In the genomic region with DNA sequence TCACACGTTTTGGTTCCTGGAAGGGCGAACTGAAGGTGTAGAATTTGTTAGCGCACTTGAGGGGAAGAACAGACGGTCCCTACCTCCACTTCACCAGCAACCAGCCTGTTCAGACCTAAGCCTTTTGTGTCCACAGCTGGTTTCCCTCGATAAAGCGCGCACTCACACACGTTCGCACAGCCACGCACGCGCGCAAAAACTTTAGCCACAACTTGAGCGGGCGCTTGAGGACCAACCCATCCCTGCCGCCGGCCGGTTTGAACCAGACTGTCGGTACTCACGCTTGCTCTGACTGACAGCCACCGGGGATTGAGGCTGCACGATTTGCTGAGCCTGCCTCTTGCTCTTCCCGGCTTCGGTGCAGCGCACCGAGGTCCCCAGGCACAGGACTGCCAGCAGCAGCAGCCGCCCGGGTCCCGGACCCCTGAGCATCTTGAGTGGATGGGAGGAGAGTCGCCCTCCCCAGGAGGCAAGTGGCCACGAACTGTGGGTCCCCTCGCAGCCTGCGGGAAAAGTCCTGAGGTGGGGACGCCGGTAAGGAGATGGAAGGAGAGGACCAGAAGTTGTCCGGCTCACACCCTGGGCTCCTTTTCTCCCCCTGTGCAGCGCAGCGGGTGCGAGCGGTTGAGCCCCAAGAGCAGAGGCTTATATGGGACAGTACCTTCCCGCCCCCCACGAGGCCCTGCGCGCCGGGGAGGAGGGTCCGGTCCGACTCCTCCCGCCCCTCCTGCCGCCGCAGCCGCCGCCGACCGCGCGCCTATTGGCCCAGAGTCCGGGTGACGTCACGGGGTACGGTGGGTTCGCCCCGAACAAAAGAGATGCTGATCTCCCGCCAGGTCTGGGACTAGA, we compare ENCODE assay signal across 8 mouse cellular contexts. TPM values are rescaled to one million over a fixed set of nuclear protein-coding genes. Genes with fewer than 3 reads are reported as not detected.
DNase-seq lines count a peak whose midpoint lies in the region; ATAC-seq and TF ChIP-seq lines count a peak whose summit lies in the region.

A gene (minus strand): TSS at position 650 of the 849 bp plus-strand sequence.

- WGBS in forebrain, embryonic 15.5 days: under 1% methylated on average over 60 of the region's 63 CpGs
- under 1% methylated on average over 53 of the region's 63 CpGs for WGBS in liver, postnatal 0 days (ENCODE audit: insufficient replicate concordance)
- WGBS in neural tube, embryonic 13.5 days: under 1% methylated on average over 63 of the region's 63 CpGs

- H3K9me3 ChIP-seq in forebrain, embryonic 15.5 days: no peaks in the 10 kb centered on the region
- no peaks in the 10 kb centered on the region for H3K9me3 ChIP-seq in liver, postnatal 0 days (ENCODE audit: low read length)
- H3K9me3 ChIP-seq in neural tube, embryonic 13.5 days: no peaks in the 10 kb centered on the region

- peak within 1 kb of the TSS; percentile 98 for H3K4me2 ChIP-seq in forebrain, embryonic 15.5 days (replicated peaks)
- H3K4me2 ChIP-seq in liver, postnatal 0 days (ENCODE audit: low read depth, low read length): peak within 1 kb of the TSS; percentile 73
- H3K4me2 ChIP-seq in neural tube, embryonic 13.5 days: peak within 1 kb of the TSS; percentile 86

- H3K9ac ChIP-seq in forebrain, embryonic 15.5 days (replicated peaks): peak within 1 kb of the TSS; percentile 61
- H3K9ac ChIP-seq in liver, postnatal 0 days (replicated peaks): peak within 1 kb of the TSS; percentile 68
- H3K9ac ChIP-seq in neural tube, embryonic 13.5 days: peak within 1 kb of the TSS; percentile 75

- no peak for TF ChIP-seq CTCF in C2C12 (IDR thresholded peaks at IDR 0.05; ENCODE audit: control insufficient read depth, insufficient read depth, insufficient read length)
- no peak for TF ChIP-seq CTCF in liver, postnatal 0 days (IDR thresholded peaks at IDR 0.05; ENCODE audit: low read depth)

- peak within 1 kb of the TSS; percentile 83 for H3K4me3 ChIP-seq in C2C12 (ENCODE audit: insufficient read depth, poor library complexity, severe bottlenecking)
- H3K4me3 ChIP-seq in brown adipose tissue, adult 24 weeks (ENCODE audit: insufficient read depth, low read depth, low read length): peak within 1 kb of the TSS; percentile 58
- peak within 1 kb of the TSS; percentile 65 for H3K4me3 ChIP-seq in forebrain, embryonic 15.5 days
- peak within 1 kb of the TSS; percentile 62 for H3K4me3 ChIP-seq in liver, postnatal 0 days (ENCODE audit: low read depth, low read length)
- H3K4me3 ChIP-seq in neural tube, embryonic 13.5 days: peak within 1 kb of the TSS; percentile 72

- peak; percentile 96 for ATAC-seq in forebrain, embryonic 15.5 days (replicated peaks)
- peak; percentile 90 for ATAC-seq in liver, postnatal 0 days
- peak; percentile 96 for ATAC-seq in neural tube, embryonic 13.5 days (ENCODE audit: low read depth)

- peak within 1 kb of the TSS; percentile 96 for H3ac ChIP-seq in C2C12 (ENCODE audit: control insufficient read depth, insufficient read length, low read depth)

- intact Hi-C loops in heart, postnatal 10 days (cut with DNase I): loop anchor here (5.0 kb wide), 3 partner anchors 115 to 470 kb away; no protein-coding TSS in a partner anchor

- H3K79me3 ChIP-seq in C2C12 (ENCODE audit: low read depth): peaks cover 49% of the 10 kb centered on the region

- peaks cover 53% of the 10 kb centered on the region for H3K79me2 ChIP-seq in C2C12 (ENCODE audit: control insufficient read depth, insufficient read depth)

- H3K36me3 ChIP-seq in C2C12 (ENCODE audit: control insufficient read depth, insufficient read depth): peaks cover 41% of the 10 kb centered on the region
- no peaks in the 10 kb centered on the region for H3K36me3 ChIP-seq in forebrain, embryonic 15.5 days
- peaks cover 12% of the 10 kb centered on the region for H3K36me3 ChIP-seq in liver, postnatal 0 days (replicated peaks; ENCODE audit: insufficient read depth, low read length)
- 0 out of 2 replicates have a peak, but pooled peaks cover 1% of the 10 kb centered on the region for H3K36me3 ChIP-seq in neural tube, embryonic 13.5 days

- DNase-seq in heart, postnatal 10 days: peak; percentile 94 to 96
- DNase-seq in kidney, postnatal 4 days: peak; percentile 95 to 96
- peak; percentile 91 for DNase-seq in liver, postnatal 0 days
- peak; percentile 45 to 51 for DNase-seq in thymus, adult 18-20 months

- H3K27me3 ChIP-seq in C2C12 (ENCODE audit: control insufficient read depth, insufficient read depth, insufficient read length): no peaks in the 10 kb centered on the region
- no peaks in the 10 kb centered on the region for H3K27me3 ChIP-seq in forebrain, embryonic 15.5 days
- H3K27me3 ChIP-seq in liver, postnatal 0 days (ENCODE audit: insufficient read depth, low read length): 0 out of 2 replicates have a peak, but pooled peaks cover 8% of the 10 kb centered on the region
- peaks cover 6% of the 10 kb centered on the region for H3K27me3 ChIP-seq in neural tube, embryonic 13.5 days

- no peaks in the 10 kb centered on the region; the same call in 1 of the 2 replicates for H3K4me1 ChIP-seq in brown adipose tissue, adult 24 weeks (ENCODE audit: control insufficient read depth, insufficient read depth, insufficient read length, low read length)
- H3K4me1 ChIP-seq in forebrain, embryonic 15.5 days: peaks cover 12% of the 10 kb centered on the region
- H3K4me1 ChIP-seq in liver, postnatal 0 days (ENCODE audit: insufficient read depth): no peaks in the 10 kb centered on the region
- peaks cover 9% of the 10 kb centered on the region for H3K4me1 ChIP-seq in neural tube, embryonic 13.5 days (replicated peaks)

- no peak within 1 kb of the TSS for H3K27ac ChIP-seq in brown adipose tissue, adult 24 weeks (replicated peaks; ENCODE audit: low read depth, low read length)
- peak within 1 kb of the TSS; percentile 70 for H3K27ac ChIP-seq in forebrain, embryonic 15.5 days (replicated peaks)
- peak within 1 kb of the TSS; percentile 86 for H3K27ac ChIP-seq in liver, postnatal 0 days (ENCODE audit: low read depth)
- H3K27ac ChIP-seq in neural tube, embryonic 13.5 days (replicated peaks): peak within 1 kb of the TSS; percentile 71

- 0 out of 2 replicates have a peak, but pooled peaks have one; percentile 28 for TF ChIP-seq EP300 in liver, postnatal 0 days (IDR thresholded peaks at IDR 0.05; ENCODE audit: low read depth)

TF ChIP-seq in C2C12, 6 proteins besides CTCF, POLR2A, EP300 and RAD21:
- no peak for TF ChIP-seq FOSL1 (IDR thresholded peaks at IDR 0.05; ENCODE audit: insufficient read depth, low read length, poor library complexity, severe bottlenecking)
- TF ChIP-seq CEBPB (IDR thresholded peaks at IDR 0.05; ENCODE audit: low read depth): no peak
- TF ChIP-seq USF1 (IDR thresholded peaks at IDR 0.05; ENCODE audit: low read depth): no peak
- TF ChIP-seq MYOD1 (IDR thresholded peaks at IDR 0.05; ENCODE audit: control insufficient read depth, insufficient read length, low read depth): no peak
- TF ChIP-seq MAX (IDR thresholded peaks at IDR 0.05): no peak
- TF ChIP-seq MYOG (IDR thresholded peaks at IDR 0.05; ENCODE audit: control insufficient read depth, extremely low read depth, insufficient read length): no peak

RNA-seq across cellular contexts. Expression of the gene that starts here (rescaled TPM):
- 299 TPM for polyA plus RNA-seq in C2C12 (2012; fragmentation: generic; extraction: Trizol)
- 22.2 and 33.3 TPM in 2 replicates for polyA plus RNA-seq in brown adipose tissue, adult 24 weeks (2012; ENCODE audit: insufficient read depth, insufficient read length, missing spikeins)
- polyA plus RNA-seq in forebrain, embryonic 15.5 days (2015; fragmentation: Nextera tagmentation; extraction: Ambion mirVana): 28.2 and 32.8 TPM in 2 replicates
- 100 to 1,000 TPM; 342 to 377 TPM for total RNA-seq in heart, postnatal 10 days (2021)
- 380 and 450 TPM in 2 replicates for polyA plus RNA-seq in liver, postnatal 0 days (2015; fragmentation: Nextera tagmentation; extraction: Ambion mirVana)
- polyA plus RNA-seq in neural tube, embryonic 13.5 days (2015; fragmentation: Nextera tagmentation; extraction: Ambion mirVana): 38.7 and 59.1 TPM in 2 replicates
